Mouse (Mus musculus): Measurements from ENCODE around the gene B4galt2. TPM values are rescaled to one million over a fixed set of nuclear protein-coding genes. Genes with fewer than 3 reads are reported as not detected.

B4galt2 gene
- polyA plus RNA-seq, 1 experiment, result 6.2 TPM

Other genes with a start within 250 kb of the B4galt2 start
- 16.2 and 17.1 TPM in 2 replicates for gene Dmap1, start 201.2 kb downstream of the B4galt2 start, polyA plus RNA-seq (2012; rRNA removed)
- not detected in 2 replicates for gene Gm12845, start 159.1 kb downstream of the B4galt2 start, polyA plus RNA-seq (2012; rRNA removed)
- 0.04 TPM in 2 replicates for gene Klf17, start 117.8 kb downstream of the B4galt2 start, polyA plus RNA-seq (2012; rRNA removed)
- gene Slc6a9, start 49.0 kb downstream of the B4galt2 start, polyA plus RNA-seq (2012; rRNA removed), result 15.7 and 22.3 TPM in 2 replicates
- gene Ccdc24, start 10.9 kb downstream of the B4galt2 start, polyA plus RNA-seq (2012; rRNA removed), result 1.3 and 1.6 TPM in 2 replicates
- gene Atp6v0b, start 3.8 kb upstream of the B4galt2 start, polyA plus RNA-seq (2012; rRNA removed), result 364 and 392 TPM in 2 replicates
- gene Dph2, start 8.5 kb upstream of the B4galt2 start, polyA plus RNA-seq (2012; rRNA removed), result 13.4 and 15.2 TPM in 2 replicates
- gene Ipo13, start 31.5 kb upstream of the B4galt2 start, polyA plus RNA-seq (2012; rRNA removed), result 41.0 and 42.9 TPM in 2 replicates
- 1.2 and 1.3 TPM in 2 replicates for gene Artn, start 46.3 kb upstream of the B4galt2 start, polyA plus RNA-seq (2012; rRNA removed)

Data from large intestine, adult 2 months (tissue).